ENCODE assay signal across 8 mouse cellular contexts in genomic region chr5:33692393-33692792, GRCm38 (mm10). TPM values are rescaled to one million over a fixed set of nuclear protein-coding genes. Genes with fewer than 3 reads are reported as not detected.
A peak's percentile ranks its signal among the peaks of the same experiment; 100 is the strongest.
DNase-seq lines count a peak whose midpoint lies in the region; ATAC-seq and TF ChIP-seq lines count a peak whose summit lies in the region.

No protein-coding gene starts in this region.

- H3K36me3 ChIP-seq in forebrain, embryonic 10.5 days (replicated peaks): no peaks in the 10 kb centered on the region
- H3K36me3 ChIP-seq in forebrain, postnatal 0 days (ENCODE audit: insufficient read depth): no peaks in the 10 kb centered on the region
- no peaks in the 10 kb centered on the region for H3K36me3 ChIP-seq in hindbrain, embryonic 11.5 days (ENCODE audit: control insufficient read depth, insufficient read depth, low read length)

- H3K9ac ChIP-seq in forebrain, postnatal 0 days: no peak overlapping the region
- H3K9ac ChIP-seq in hindbrain, embryonic 11.5 days (ENCODE audit: low read depth, low read length): no peak overlapping the region

- H3K27me3 ChIP-seq in forebrain, embryonic 10.5 days (ENCODE audit: poor library complexity, severe bottlenecking): peaks cover 100% of the 10 kb centered on the region
- H3K27me3 ChIP-seq in forebrain, postnatal 0 days (ENCODE audit: insufficient read depth, low read length): no peaks in the 10 kb centered on the region; the same call in 1 of the 2 replicates
- peaks cover 5% of the 10 kb centered on the region; the same call in 1 of the 2 replicates for H3K27me3 ChIP-seq in hindbrain, embryonic 11.5 days (ENCODE audit: control insufficient read depth, insufficient read depth, low read length)

- H3K4me3 ChIP-seq in forebrain, embryonic 10.5 days: peak overlapping the region; percentile 31
- no peak overlapping the region for H3K4me3 ChIP-seq in forebrain, postnatal 0 days (ENCODE audit: low read depth, low read length)
- no peak overlapping the region for H3K4me3 ChIP-seq in hindbrain, embryonic 11.5 days (ENCODE audit: low read depth, low read length)

- peaks cover 90% of the 10 kb centered on the region for H3K4me1 ChIP-seq in forebrain, embryonic 10.5 days
- H3K4me1 ChIP-seq in forebrain, postnatal 0 days (ENCODE audit: insufficient read depth): peaks cover 16% of the 10 kb centered on the region
- peaks cover 46% of the 10 kb centered on the region for H3K4me1 ChIP-seq in hindbrain, embryonic 11.5 days (replicated peaks; ENCODE audit: control insufficient read depth, insufficient read depth, low read length)

- no peaks in the 10 kb centered on the region for H3K9me3 ChIP-seq in forebrain, embryonic 10.5 days
- no peaks in the 10 kb centered on the region for H3K9me3 ChIP-seq in forebrain, postnatal 0 days (ENCODE audit: low read length)
- no peaks in the 10 kb centered on the region for H3K9me3 ChIP-seq in hindbrain, embryonic 11.5 days (ENCODE audit: control insufficient read depth, low read length)

- peak; percentile 56 for DNase-seq in forebrain, embryonic 10.5 days (ENCODE audit: extremely low spot score, low spot score)
- DNase-seq in forebrain, postnatal 0 days: no peak
- peak; percentile 80 for DNase-seq in embryo, embryonic 10 days (ENCODE audit: low spot score)
- DNase-seq in hindbrain, embryonic 11.5 days (ENCODE audit: low spot score): peak; percentile 58
- no peak for DNase-seq in cerebellum, postnatal 4 days (ENCODE audit: low spot score in 2 of 2)
- DNase-seq in thymus, postnatal 14 days: no peak
- DNase-seq in spleen, postnatal 14 days (ENCODE audit: low spot score in 2 of 2): no peak

- WGBS in forebrain, embryonic 10.5 days: 3% methylated on average over 24 of the region's 24 CpGs
- 7% methylated on average over 24 of the region's 24 CpGs for WGBS in forebrain, postnatal 0 days
- WGBS in hindbrain, embryonic 11.5 days: 1% methylated on average over 24 of the region's 24 CpGs

- no peak overlapping the region for H3K4me2 ChIP-seq in forebrain, postnatal 0 days (ENCODE audit: low read depth)
- peak overlapping the region; percentile 9; the same call in 1 of the 2 replicates for H3K4me2 ChIP-seq in hindbrain, embryonic 11.5 days (replicated peaks; ENCODE audit: low read depth, low read length)

- H3K27ac ChIP-seq in forebrain, embryonic 10.5 days: peak overlapping the region; percentile 86
- H3K27ac ChIP-seq in forebrain, postnatal 0 days (ENCODE audit: low read depth, low read length): no peak overlapping the region
- peak overlapping the region; percentile 80 for H3K27ac ChIP-seq in hindbrain, embryonic 11.5 days (ENCODE audit: low read depth, low read length)

- TF ChIP-seq CTCF in forebrain, postnatal 0 days (IDR thresholded peaks at IDR 0.05; ENCODE audit: low read depth): no peak

- ATAC-seq in forebrain, postnatal 0 days: no peak
- no peak for ATAC-seq in hindbrain, embryonic 11.5 days (ENCODE audit: low FRiP score)
- peak; percentile 34 for ATAC-seq in megakaryocyte-erythroid progenitor cell, adult 5-6 weeks (replicated peaks; ENCODE audit: low FRiP score, low TSS enrichment, poor library complexity, severe bottlenecking)

RNA-seq across cellular contexts. Expression of gene Fgfr3, which starts 29.1 kb away (rescaled TPM):
- polyA plus RNA-seq in forebrain, embryonic 10.5 days (2016; fragmentation: Nextera tagmentation; extraction: Ambion mirVana): 33.4 and 39.1 TPM in 2 replicates
- 52.2 and 56.6 TPM in 2 replicates for total RNA-seq in forebrain, postnatal 0 days (2014; rRNA removed)
- polyA plus RNA-seq in forebrain, postnatal 0 days (2015; fragmentation: Nextera tagmentation; extraction: Ambion mirVana): 11.7 and 22.2 TPM in 2 replicates
- 50.9 and 56.4 TPM in 2 replicates for polyA plus RNA-seq in hindbrain, embryonic 11.5 days (2014; fragmentation: Nextera tagmentation; extraction: Ambion mirVana)
- total RNA-seq in megakaryocyte-erythroid progenitor cell, adult 5-6 weeks (2014; fragmentation: Nextera tagmentation): not detected in 2 replicates
- total RNA-seq in megakaryocyte-erythroid progenitor cell, adult 5-6 weeks (2017): not detected in 2 replicates

RNA-seq across cellular contexts. Expression of gene Tmem129, which starts 34.2 kb away (rescaled TPM):
- polyA plus RNA-seq in forebrain, embryonic 10.5 days (2016; fragmentation: Nextera tagmentation; extraction: Ambion mirVana): 38.0 and 39.5 TPM in 2 replicates
- 20.6 and 23.9 TPM in 2 replicates for total RNA-seq in forebrain, postnatal 0 days (2014; rRNA removed)
- polyA plus RNA-seq in forebrain, postnatal 0 days (2015; fragmentation: Nextera tagmentation; extraction: Ambion mirVana): 15.5 and 20.9 TPM in 2 replicates
- polyA plus RNA-seq in hindbrain, embryonic 11.5 days (2014; fragmentation: Nextera tagmentation; extraction: Ambion mirVana): 37.2 and 39.0 TPM in 2 replicates
- total RNA-seq in megakaryocyte-erythroid progenitor cell, adult 5-6 weeks (2014; fragmentation: Nextera tagmentation): 20.5 and 30.5 TPM in 2 replicates
- 12.3 and 34.4 TPM in 2 replicates for total RNA-seq in megakaryocyte-erythroid progenitor cell, adult 5-6 weeks (2017)

RNA-seq across cellular contexts. Expression of gene Tacc3, which starts 34.5 kb away (rescaled TPM):
- polyA plus RNA-seq in forebrain, embryonic 10.5 days (2016; fragmentation: Nextera tagmentation; extraction: Ambion mirVana): 349 TPM in 2 replicates
- 12.0 and 20.1 TPM in 2 replicates for total RNA-seq in forebrain, postnatal 0 days (2014; rRNA removed)
- 24.9 and 25.5 TPM in 2 replicates for polyA plus RNA-seq in forebrain, postnatal 0 days (2015; fragmentation: Nextera tagmentation; extraction: Ambion mirVana)
- polyA plus RNA-seq in hindbrain, embryonic 11.5 days (2014; fragmentation: Nextera tagmentation; extraction: Ambion mirVana): 232 and 255 TPM in 2 replicates
- total RNA-seq in megakaryocyte-erythroid progenitor cell, adult 5-6 weeks (2014; fragmentation: Nextera tagmentation): 121 and 124 TPM in 2 replicates
- total RNA-seq in megakaryocyte-erythroid progenitor cell, adult 5-6 weeks (2017): 124 and 155 TPM in 2 replicates

RNA-seq across cellular contexts. Expression of gene Slbp, which starts 40.0 kb away (rescaled TPM):
- polyA plus RNA-seq in forebrain, embryonic 10.5 days (2016; fragmentation: Nextera tagmentation; extraction: Ambion mirVana): 335 and 357 TPM in 2 replicates
- total RNA-seq in forebrain, postnatal 0 days (2014; rRNA removed): 88.7 and 89.8 TPM in 2 replicates
- polyA plus RNA-seq in forebrain, postnatal 0 days (2015; fragmentation: Nextera tagmentation; extraction: Ambion mirVana): 86.4 and 94.4 TPM in 2 replicates
- polyA plus RNA-seq in hindbrain, embryonic 11.5 days (2014; fragmentation: Nextera tagmentation; extraction: Ambion mirVana): 257 and 262 TPM in 2 replicates
- total RNA-seq in megakaryocyte-erythroid progenitor cell, adult 5-6 weeks (2014; fragmentation: Nextera tagmentation): 229 and 276 TPM in 2 replicates
- 348 and 369 TPM in 2 replicates for total RNA-seq in megakaryocyte-erythroid progenitor cell, adult 5-6 weeks (2017)

Comparison
In these comparisons a context has a peak if more than half of its experiments do, and no peak if none do; other contexts are left out.
1. DNase-seq: peak in forebrain, embryonic 10.5 days (single experiment), embryo, embryonic 10 days (single experiment) and hindbrain, embryonic 11.5 days (single experiment); none in forebrain, postnatal 0 days (single experiment), cerebellum, postnatal 4 days (0 of 2), thymus, postnatal 14 days (single experiment) and spleen, postnatal 14 days (0 of 2).